Mouse (Mus musculus) T-helper 2 cell (primary cell): ENCODE results near the gene Wnt8b.

Source experiments
- in situ Hi-C: fragments of 300-600 bp; cut with MboI, MseI; formaldehyde crosslinking; loops from one replicate; pipeline ENCODE4 v1.15.1; 2025; ENCODE audit warnings: high pct_unique_total_duplicates

The Wnt8b gene

DNA sequence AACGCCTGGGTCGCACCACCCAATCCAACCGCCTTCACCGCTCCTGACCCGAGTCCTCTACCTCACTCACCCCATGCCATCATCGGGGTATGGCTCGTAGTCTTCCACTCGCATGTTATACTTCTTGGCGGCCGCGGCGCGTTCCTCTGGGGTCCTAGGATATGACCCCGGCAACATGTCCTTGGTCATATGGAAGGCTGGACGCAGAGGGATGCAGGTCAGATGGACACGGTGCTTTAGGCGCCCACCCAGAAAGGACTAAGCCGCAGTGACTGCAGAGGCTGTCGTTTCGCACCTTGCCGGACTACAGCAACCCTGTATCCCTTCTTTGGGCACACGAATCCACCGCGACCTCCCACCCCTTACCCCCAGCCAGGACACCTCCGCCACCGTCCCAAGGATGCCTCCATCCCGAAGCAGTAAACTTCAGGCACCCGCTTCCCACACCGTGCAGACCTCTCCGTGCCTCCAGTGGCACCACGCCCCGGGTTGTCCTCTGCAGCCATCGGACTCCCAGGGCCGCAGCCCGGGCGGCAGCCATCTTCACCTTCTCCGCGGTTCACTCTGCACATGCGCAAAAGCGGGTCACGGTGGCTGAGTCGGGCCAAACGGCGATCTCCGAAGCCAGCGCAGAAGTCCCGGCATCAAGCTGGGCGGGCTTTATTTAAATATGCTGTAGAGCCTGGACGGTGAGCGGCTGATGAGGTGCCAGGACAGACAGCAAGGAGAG, 61.8 kb downstream of the Wnt8b start, which contains the start of gene Ndufb8:
Gene Ndufb8 (minus strand): TSS at position 580 of the 730 bp plus-strand sequence.
- in situ Hi-C loops: no loop called here

DNA sequence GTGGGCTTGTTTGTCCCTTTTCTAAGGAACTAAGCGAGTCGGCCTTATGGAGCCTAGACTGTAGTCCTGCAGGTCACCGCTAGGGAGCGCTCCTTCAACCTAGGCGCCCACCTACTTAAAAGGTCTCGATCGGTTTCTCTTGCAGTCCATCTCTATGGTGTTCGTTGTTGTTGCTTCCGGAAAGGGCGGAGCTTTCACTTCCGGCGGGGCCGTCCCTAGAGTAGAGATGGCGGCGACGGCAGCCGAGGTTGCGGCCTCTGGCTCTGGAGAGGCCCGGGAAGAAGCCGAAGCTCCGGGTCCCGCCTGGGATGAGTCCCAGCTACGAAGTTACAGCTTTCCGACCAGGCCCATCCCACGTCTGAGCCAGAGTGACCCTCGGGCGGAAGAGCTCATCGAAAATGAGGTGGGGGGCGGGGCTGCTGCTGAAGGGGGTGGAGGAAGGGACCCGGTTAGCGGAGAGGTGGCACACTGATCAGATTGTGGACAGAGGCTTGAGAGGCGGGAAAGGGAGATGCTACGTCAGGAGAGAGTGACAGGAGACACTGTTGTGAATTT, 69.5 kb downstream of the Wnt8b start, which contains the start of gene Hif1an:
Gene Hif1an (plus strand): TSS at position 199 of the 555 bp plus-strand sequence.
- in situ Hi-C loops: no loop called here
